Mouse (Mus musculus) cerebellum, adult 18-20 months (tissue): ENCODE results near the gene Fbxw9.

Experiments used
- DNase-seq, 2 experiments: peaks; one replicate each; pipeline ENCODE4 v3.0.0; 2021

Fbxw9 gene

DNA sequence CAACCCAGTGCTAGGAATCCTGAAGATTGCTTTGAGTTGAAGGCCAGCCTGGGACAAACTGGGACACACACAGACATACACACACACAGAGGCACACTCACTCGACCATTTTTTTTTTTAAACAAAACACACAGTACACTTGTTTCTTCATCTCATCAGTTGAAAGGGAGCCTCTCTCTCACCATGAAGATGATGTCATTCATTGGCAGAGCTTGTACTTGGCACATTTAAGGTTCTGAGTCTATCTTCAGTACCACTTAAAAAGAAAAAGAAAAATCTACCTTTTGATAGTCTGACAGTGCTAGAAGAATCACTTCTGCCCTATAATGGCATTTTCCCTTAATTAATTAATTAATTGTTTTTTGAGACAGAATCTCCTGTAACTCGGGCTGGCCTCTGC, 28.9 kb downstream of the Fbxw9 start:
- no peak for DNase-seq

DNA sequence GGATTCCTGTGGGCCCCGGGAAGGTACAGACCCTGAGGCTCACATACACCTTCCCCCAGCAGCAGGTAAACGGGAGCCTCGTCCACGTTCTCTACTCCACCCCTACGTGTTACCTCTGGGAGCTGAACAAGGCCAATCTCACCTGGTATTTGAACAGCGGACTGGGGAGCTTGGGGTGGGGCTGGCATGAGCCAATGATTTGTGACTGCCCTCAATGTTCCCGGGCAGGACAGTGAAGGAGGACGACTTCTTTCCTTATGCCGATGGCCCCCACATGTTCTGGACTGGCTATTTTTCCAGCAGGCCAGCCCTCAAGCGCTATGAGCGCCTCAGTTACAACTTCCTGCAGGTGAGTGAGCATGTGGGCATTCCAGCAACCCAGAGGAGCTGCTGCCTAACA, 31.0 kb downstream of the Fbxw9 start:
- no peak for DNase-seq

DNA sequence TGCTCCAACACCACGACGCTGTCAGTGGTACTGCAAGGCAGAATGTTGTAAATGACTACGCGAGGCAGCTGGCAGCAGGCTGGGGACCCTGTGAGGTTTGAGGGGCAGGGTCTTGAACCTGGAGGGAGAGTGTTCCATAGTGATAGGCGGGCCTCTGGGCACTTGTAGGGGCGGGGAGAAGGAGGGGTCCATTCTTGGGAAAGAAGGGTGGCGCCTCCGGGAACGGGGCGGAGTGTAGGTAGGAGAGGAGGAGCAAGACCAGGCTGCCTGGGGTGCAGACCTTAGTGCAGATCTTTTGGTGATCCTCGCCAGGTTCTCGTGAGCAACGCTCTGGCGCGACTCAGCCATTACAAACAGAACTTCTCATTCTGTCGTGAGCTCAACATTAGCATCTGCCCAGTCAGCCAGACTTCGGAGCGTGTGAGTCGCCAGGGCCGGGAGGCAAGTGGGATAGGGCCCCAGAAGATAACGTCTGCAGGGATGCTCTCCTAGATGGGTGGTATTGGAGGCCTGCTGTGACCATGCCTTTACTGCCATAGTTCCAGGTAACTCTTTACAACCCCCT, 31.8 kb downstream of the Fbxw9 start:
- no peak for DNase-seq

DNA sequence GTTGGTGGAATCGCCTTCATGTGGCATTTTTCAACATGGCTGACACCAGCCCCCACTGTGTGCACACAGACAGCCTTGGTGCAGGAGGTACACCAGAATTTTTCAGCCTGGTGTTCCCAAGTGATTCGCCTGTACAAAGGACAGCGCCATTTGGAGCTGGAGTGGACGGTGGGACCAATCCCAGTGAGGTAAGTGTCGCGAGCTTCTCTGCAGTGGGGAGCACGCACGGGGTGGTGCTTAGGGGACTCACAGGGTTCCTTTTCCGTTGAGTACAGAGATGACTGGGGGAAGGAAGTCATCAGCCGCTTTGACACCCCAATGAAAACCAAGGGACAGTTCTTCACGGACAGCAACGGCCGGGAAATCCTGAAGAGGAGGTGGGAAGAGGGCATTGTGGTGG, 35.2 kb downstream of the Fbxw9 start:
- DNase-seq = no peak

GRCm38 (mm10) chr8:85095566-85095965, 35.7 kb downstream of the Fbxw9 start:
- no peak for DNase-seq

GRCm38 (mm10) chr8:85096196-85096595, 36.3 kb downstream of the Fbxw9 start:
- no peak for DNase-seq

DNA sequence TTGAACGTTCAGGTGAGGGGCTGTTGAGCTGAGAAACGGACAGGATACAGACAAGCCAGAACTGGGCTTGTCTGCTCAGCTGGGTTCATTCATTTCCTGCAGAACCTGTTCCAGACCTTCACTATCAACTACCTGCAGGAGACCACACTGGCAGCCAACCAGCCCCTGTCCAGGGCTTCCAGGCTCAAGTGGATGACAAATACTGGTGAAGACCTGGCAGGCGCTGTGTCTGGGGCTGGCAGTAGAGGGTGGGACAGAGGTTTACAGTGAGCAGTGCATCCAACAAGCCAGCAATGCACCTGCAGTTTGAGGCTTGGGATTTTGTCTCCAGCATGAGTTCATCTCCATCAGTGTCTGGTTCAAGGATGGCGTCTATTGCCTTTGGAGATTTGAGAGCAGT, 37.0 kb downstream of the Fbxw9 start:
- DNase-seq = no peak

GRCm38 (mm10) chr8:85100076-85100665, 40.3 kb downstream of the Fbxw9 start:
- DNase-seq = no peak

DNA sequence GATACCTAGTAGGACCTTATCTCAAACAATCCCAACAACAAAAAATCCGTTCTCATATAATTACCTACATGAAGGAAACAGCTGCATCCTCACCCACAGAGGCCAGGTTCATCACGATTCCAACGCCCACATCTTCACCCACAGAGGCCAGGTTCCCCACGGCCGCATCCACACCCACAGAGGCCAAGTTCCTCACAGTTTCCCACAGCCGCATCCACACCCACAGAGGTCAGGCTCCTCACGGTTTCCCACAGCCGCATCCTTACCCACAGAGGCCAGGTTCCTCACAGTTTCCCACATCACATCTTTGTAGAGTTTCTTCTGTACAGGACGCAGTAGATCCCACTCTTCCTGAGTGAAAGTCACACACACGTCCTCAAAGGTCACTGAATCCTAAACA, 53.4 kb downstream of the Fbxw9 start:
- no peak for DNase-seq

- no peak for DNase-seq
Observed at GRCm38 (mm10) chr8:85115501-85115900, 55.6 kb downstream of the Fbxw9 start.
